Mouse (Mus musculus) heart, embryonic 14.5 days (tissue): ENCODE data around the gene Pdia4. TPM values are rescaled to one million over a fixed set of nuclear protein-coding genes. Genes with fewer than 3 reads are reported as not detected.

Source experiments
- ATAC-seq: fragments of 200-750 bp; cut with Nextera tagmentation; 2 replicates; pipeline ENCODE4 v1.8.0; 2017; ENCODE audit warnings: low read depth, moderate TSS enrichment; ENCODE audit not compliant: insufficient number of reproducible peaks, insufficient read depth, low FRiP score
- H3K27ac ChIP-seq, 2 experiments: fragments of 200-500 bp in 1 of 2; fragments of 300-500 bp in 1 of 2; sonication (generic) in 1 of 2; replicated peaks in 1 of 2; 2 replicates each; pipeline ENCODE4 v1.5.1; 2012 to 2014; ENCODE audit warnings: low read depth in 2 of 2, low read length in 2 of 2, control low read depth in 1 of 2, mild to moderate bottlenecking in 1 of 2, mixed read lengths in 1 of 2; ENCODE audit not compliant: control insufficient read depth in 1 of 2, insufficient read depth in 1 of 2
- H3K27me3 ChIP-seq: fragments of 300-500 bp; sonication (generic); 2 replicates; pipeline ENCODE4 v1.6.1; 2014; ENCODE audit warnings: mild to moderate bottlenecking, low read length, control low read depth; ENCODE audit not compliant: control insufficient read depth, insufficient read depth
- H3K36me3 ChIP-seq: fragments of 300-500 bp; sonication (generic); 2 replicates; pipeline ENCODE4 v1.6.1; 2014; ENCODE audit warnings: mild to moderate bottlenecking, control low read depth, low read length, mixed read lengths; ENCODE audit not compliant: control insufficient read depth, insufficient read depth
- H3K4me1 ChIP-seq, 2 experiments: fragments of 200-500 bp in 1 of 2; fragments of 300-500 bp in 1 of 2; sonication (generic) in 1 of 2; 2 replicates each; pipeline ENCODE4 v1.6.1; 2012 to 2014; ENCODE audit warnings: low read length in 2 of 2, control low read depth in 1 of 2, mixed read lengths in 1 of 2; ENCODE audit not compliant: control insufficient read depth in 2 of 2, insufficient read depth in 2 of 2
- H3K4me2 ChIP-seq: fragments of 300-500 bp; sonication (generic); 2 replicates; pipeline ENCODE4 v1.6.1; 2014; ENCODE audit warnings: mild to moderate bottlenecking, low read length
- H3K4me3 ChIP-seq, 2 experiments: fragments of 200-500 bp in 1 of 2; fragments of 300-500 bp in 1 of 2; sonication (generic) in 1 of 2; 2 replicates each; pipeline ENCODE4 v1.5.1; 2012 to 2014; ENCODE audit warnings: low read length in 2 of 2, mild to moderate bottlenecking in 2 of 2, control low read depth in 1 of 2, low read depth in 1 of 2, moderate library complexity in 1 of 2; ENCODE audit not compliant: control insufficient read depth in 1 of 2, insufficient read depth in 1 of 2
- H3K9ac ChIP-seq: fragments of 300-500 bp; sonication (generic); 2 replicates; pipeline ENCODE4 v1.6.1; 2014; ENCODE audit warnings: mild to moderate bottlenecking, low read length
- H3K9me3 ChIP-seq: fragments of 300-500 bp; sonication (generic); 2 replicates; pipeline ENCODE4 v1.6.1; 2016; ENCODE audit warnings: low read length, control low read depth; ENCODE audit not compliant: control insufficient read depth
- WGBS: fragments of 180-500 bp; shearing (Covaris S2); extraction: QIAGEN DNeasy Blood & Tissue Kit; methylation state at CpG from one replicate; pipeline ENCODE4 v1.1.7; 2014; 5-methylcytosine and 5-hydroxymethylcytosine counted together
- polyA plus RNA-seq: library from polyadenylated mRNA; unstranded; fragments of >200 nt; fragmentation: Nextera tagmentation; extraction: Ambion mirVana; gene quantifications from 2 replicates; pipeline ENCODE4 v1.2.1, GENCODE M21; 2014

The Pdia4 gene
- polyA plus RNA-seq, 1 experiment from 2014 or later = 149 TPM

DNA sequence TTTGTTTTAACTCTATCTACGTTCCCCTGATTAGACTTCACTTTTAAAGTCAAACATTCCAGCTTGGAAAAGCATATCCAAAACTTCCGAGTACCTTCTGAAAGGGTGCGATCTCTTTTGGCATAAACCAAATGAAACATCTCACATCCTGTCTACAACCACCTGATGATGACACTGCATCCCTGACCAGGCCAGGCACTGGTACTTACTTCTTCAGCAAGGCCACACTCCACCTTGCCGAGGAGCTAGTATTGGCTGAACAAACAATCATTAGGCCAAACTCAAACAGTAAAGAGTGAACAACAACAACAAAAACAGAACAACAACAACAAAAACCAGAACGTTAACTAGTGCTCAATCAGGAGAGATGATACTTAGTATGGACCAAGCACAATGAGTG is 1.9 kb downstream of the Pdia4 start:
- Histone ChIP-seq H3K9ac (peak overlapping the region; percentile 93), H3K4me1 (peaks cover 6 to 15% of the 10 kb centered on the region in 2 experiments), H3K4me2 (peak overlapping the region; percentile 84), H3K27ac (no peak overlapping the region), H3K9me3 (no peaks in the 10 kb centered on the region), H3K36me3 (peaks cover 19% of the 10 kb centered on the region), H3K27me3 (no peaks in the 10 kb centered on the region), H3K4me3 (peak overlapping the region; percentile 33 to 83; a peak in 3 of 4 replicates)
- no peak for ATAC-seq
- WGBS = 56% methylated on average over 5 of the region's 5 CpGs

DNA sequence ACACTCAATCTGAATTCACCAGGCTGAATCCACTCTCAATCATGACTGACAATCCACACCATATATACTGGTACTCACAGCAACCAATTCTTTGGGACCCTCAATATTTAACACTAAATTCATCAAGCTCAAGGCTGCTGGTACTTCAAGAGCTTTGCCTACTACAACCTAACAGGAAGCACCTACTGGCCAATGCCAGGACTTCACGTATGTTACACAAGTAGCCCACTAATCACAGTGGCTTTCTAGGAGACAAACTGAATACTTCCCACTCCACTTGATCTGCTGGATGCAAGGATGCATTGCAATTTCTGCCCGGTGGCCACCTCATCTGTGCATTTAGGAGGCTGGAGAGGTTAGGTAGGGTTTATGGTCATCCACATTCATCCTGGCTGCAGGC is 3.0 kb downstream of the Pdia4 start:
- Histone ChIP-seq H3K4me1 (peaks cover 6 to 15% of the 10 kb centered on the region in 2 experiments), H3K4me2 (no peak overlapping the region), H3K9ac (no peak overlapping the region), H3K27ac (no peak overlapping the region), H3K27me3 (no peaks in the 10 kb centered on the region), H3K36me3 (peaks cover 30% of the 10 kb centered on the region), H3K4me3 (no peak overlapping the region), H3K9me3 (no peaks in the 10 kb centered on the region)
- no peak for ATAC-seq
- 63% methylated on average over 2 of the region's 2 CpGs for WGBS

DNA sequence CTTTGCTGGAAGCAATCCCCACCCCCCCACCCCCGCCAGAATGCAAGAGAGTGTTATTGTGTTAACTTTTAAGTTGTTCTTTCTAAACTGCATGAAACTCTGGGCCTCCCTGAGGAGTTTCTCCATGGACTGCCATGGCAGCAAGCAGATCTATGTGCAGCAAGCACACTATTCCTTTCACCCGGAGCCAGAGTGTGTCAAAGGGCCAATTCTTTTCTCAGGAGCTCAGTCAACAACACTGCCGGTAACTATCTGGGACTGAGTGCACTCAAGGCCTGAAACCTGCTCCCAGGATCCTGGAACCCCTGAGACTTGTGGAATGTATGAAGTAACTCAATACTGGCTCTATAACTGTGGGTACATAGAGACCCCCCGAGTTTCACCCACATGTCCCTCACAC is 4.2 kb downstream of the Pdia4 start:
- no peak overlapping the region for H3K27ac ChIP-seq
- H3K36me3 ChIP-seq = peaks cover 41% of the 10 kb centered on the region
- H3K4me2 ChIP-seq = no peak overlapping the region
- WGBS = 81% methylated on average over 4 of the region's 4 CpGs
- no peak overlapping the region for H3K9ac ChIP-seq
- H3K4me1 ChIP-seq = peaks cover 6 to 15% of the 10 kb centered on the region in 2 experiments
- no peaks in the 10 kb centered on the region for H3K27me3 ChIP-seq
- no peak for ATAC-seq
- H3K4me3 ChIP-seq = no peak overlapping the region
- no peaks in the 10 kb centered on the region for H3K9me3 ChIP-seq

DNA sequence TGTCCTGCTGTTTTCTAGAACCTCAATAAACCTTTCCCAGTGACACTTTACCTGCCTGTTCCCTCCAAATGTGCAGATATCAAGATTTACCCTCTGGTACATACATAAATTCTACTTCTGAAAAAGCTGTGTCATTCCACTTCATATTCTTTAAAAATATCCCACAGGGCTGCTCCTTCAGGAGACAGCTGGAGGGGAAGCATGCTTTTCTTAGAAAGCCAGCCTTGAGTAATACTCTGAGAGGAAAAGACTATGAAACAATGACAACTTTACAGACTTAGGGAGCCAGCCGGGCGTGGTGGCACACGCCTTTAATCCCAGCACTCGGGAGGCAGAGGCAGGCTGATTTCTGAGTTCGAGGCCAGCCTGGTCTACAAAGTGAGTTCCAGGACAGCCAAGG is 4.7 kb downstream of the Pdia4 start:
- Histone ChIP-seq H3K27me3 (no peaks in the 10 kb centered on the region), H3K9me3 (no peaks in the 10 kb centered on the region), H3K4me1 (peaks cover 6 to 15% of the 10 kb centered on the region in 2 experiments), H3K36me3 (peaks cover 46% of the 10 kb centered on the region), H3K9ac (no peak overlapping the region), H3K4me3 (no peak overlapping the region), H3K4me2 (no peak overlapping the region), H3K27ac (no peak overlapping the region)
- 91% methylated on average over 5 of the region's 5 CpGs for WGBS
- ATAC-seq = no peak

DNA sequence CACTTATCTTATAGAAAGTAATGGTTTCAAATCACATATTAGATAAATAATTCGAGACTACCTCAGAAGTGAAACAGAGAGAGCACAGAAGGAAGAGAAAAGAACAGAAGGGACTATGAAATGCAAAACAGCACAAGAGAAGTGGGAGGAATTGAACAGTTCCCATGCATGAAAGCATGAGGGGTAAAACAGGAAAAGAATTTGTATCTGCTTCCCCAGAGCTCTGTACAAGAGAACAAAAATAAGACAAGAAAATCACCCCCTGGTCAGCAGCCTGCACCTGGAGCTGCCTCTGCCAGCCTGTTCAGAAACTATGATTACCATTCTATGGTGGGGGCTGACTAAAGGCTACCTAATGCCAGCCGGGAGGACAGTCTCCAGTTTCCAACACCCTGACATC is 5.8 kb downstream of the Pdia4 start:
- Histone ChIP-seq H3K4me2 (no peak overlapping the region), H3K27me3 (no peaks in the 10 kb centered on the region), H3K9ac (no peak overlapping the region), H3K27ac (no peak overlapping the region), H3K36me3 (peaks cover 58% of the 10 kb centered on the region), H3K9me3 (no peaks in the 10 kb centered on the region), H3K4me3 (no peak overlapping the region), H3K4me1 (peaks cover 6 to 15% of the 10 kb centered on the region in 2 experiments)
- no peak for ATAC-seq
- 79% methylated on average over 2 of the region's 2 CpGs for WGBS

DNA sequence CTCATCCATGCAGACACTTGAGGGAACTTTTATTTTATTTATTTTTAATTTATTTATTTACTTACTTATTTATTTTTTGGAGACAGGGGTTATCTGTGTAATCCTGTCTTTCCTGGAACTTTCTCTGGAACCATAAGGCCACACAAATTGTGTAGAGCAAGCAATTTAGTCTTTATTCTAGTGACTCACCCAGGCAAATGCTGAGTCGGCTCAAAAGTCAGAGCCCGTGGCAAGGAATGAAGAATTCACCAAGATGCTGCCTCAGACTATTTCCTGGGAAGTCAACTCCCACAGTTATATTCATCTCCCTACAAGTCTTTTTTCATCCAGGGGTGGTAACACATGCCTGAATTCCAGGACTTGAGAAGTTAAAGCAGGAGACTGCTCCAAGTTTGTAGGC is 7.7 kb downstream of the Pdia4 start:
- Histone ChIP-seq H3K36me3 (peaks cover 75% of the 10 kb centered on the region), H3K27ac (no peak overlapping the region), H3K4me2 (no peak overlapping the region), H3K4me3 (no peak overlapping the region), H3K9me3 (no peaks in the 10 kb centered on the region), H3K4me1 (no peaks in the 10 kb centered on the region; a peak in 1 of 4 replicates), H3K27me3 (no peaks in the 10 kb centered on the region), H3K9ac (no peak overlapping the region)
- no peak for ATAC-seq
- 77% methylated on average over 2 of the region's 2 CpGs for WGBS

DNA sequence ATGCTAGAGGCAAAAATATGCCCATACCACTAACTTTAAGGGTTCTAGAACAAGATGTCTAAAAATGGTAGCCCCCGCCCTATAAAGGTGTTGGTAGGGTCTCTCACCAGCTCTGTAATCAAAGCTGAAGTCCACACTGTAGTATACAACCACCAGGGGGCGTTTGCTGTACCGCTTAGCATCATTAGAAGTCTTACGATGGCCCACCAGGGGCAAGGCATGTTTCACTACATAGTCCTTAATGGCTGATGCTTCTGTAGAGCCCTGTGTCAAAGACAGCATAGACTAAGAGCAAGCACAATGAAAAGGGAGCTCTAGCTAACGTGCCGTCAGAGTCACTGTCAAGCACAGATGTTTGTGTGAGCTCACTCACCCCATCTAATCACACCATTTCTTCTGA is 14.2 kb downstream of the Pdia4 start:
- Histone ChIP-seq H3K4me2 (no peak overlapping the region), H3K27ac (no peak overlapping the region), H3K27me3 (no peaks in the 10 kb centered on the region), H3K9me3 (no peaks in the 10 kb centered on the region), H3K9ac (no peak overlapping the region), H3K36me3 (peaks cover 95% of the 10 kb centered on the region), H3K4me3 (no peak overlapping the region), H3K4me1 (no peaks in the 10 kb centered on the region)
- ATAC-seq = no peak
- 47% methylated on average over 6 of the region's 6 CpGs for WGBS

DNA sequence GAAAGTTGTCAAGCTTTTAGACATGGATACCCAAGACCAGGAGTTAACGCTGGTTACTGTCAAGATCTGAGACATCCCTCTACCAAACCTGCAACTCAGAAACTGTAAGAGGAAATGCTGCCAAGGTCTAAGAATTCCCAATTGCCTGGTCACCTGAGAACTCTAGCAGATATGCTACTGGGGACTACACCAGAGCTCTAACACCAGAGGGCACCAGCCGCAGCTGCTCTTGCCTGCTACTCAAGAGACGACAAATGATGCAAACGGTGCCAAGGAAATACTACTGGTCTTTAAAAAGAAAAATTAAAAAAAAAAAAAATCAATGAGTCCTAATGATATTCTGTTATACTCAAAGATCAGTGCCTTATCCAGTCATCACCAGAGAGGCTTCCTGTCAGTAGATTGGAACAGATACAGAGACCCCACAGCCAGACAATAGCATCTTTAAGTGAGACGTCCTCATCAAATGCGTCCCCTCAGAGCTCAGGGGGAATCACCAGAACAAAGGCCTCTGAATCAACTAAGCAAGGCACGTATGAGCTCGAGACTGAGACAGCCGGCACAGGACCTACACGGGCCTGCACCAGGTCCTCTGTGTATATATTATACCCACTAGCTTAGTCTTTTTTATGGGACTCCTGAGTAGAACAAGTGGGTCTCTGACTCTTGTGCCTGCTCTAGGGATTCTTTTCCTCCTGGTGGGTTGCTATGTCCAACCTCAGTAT is 19.0 kb downstream of the Pdia4 start:
- no peak overlapping the region for H3K4me2 ChIP-seq
- no peak overlapping the region for H3K27ac ChIP-seq
- H3K9ac ChIP-seq = no peak overlapping the region
- H3K27me3 ChIP-seq = no peaks in the 10 kb centered on the region
- H3K4me3 ChIP-seq = no peak overlapping the region
- peaks cover 48% of the 10 kb centered on the region for H3K36me3 ChIP-seq
- H3K4me1 ChIP-seq = no peaks in the 10 kb centered on the region
- H3K9me3 ChIP-seq = no peaks in the 10 kb centered on the region
- WGBS = 59% methylated on average over 10 of the region's 10 CpGs
- no peak for ATAC-seq
